Comparison of ENCODE assay signal across 8 mouse cellular contexts in the genomic region with DNA sequence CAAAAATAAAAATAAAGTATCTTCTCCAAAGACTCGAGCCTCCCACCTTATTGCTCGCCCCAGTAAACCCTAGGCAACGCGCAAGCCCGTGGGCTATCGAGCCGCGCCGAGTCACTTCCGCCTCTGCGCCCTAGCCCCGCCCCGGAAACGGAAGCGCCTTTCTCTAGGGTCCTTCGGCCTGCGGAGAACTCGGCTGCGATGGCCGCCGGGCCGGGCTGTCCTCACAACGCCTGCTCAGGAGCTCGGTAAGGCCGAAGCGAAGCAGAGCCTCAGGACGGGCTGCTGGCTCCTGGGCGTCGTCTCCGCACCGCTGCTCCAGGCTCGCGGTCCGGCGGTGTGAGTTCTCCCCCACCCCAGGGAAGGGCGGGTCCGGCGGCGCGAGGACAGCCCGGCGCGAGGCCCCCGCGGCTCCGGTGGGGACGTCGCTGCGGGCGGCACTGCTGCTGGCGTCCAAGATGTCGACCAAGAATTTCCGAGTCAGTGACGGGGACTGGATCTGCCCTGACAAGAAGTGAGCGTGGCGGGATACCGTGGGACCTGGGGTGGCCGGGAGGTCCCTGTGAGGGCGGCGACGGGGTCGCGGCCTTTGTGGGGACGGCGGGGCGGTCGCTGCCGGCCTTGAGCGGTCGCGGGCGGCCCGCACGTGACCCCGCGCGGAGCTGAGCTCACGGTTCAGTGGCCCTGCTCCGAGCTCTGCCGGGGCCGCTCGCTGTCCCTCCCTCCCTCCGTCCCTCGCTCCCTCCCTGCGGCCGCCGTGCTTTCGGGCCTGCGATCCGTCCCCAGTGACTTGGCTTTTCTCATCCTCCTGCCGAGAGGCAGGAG. TPM values are rescaled to one million over a fixed set of nuclear protein-coding genes. Genes with fewer than 3 reads are reported as not detected.
DNase-seq lines count a peak whose midpoint lies in the region; ATAC-seq and TF ChIP-seq lines count a peak whose summit lies in the region.

TSS of gene Zranb2 (plus strand) at position 197 of the 822 bp plus-strand sequence.

- peaks cover 15% of the 10 kb centered on the region for H3K4me1 ChIP-seq in forebrain, embryonic 13.5 days
- peaks cover 3% of the 10 kb centered on the region; the same call in 1 of the 2 replicates for H3K4me1 ChIP-seq in heart, postnatal 0 days (ENCODE audit: control insufficient read depth, insufficient read depth)
- H3K4me1 ChIP-seq in liver, embryonic 16.5 days (ENCODE audit: control insufficient read depth, low read depth, low read length) = peaks cover 9% of the 10 kb centered on the region
- H3K4me1 ChIP-seq in neural tube, embryonic 12.5 days = peaks cover 3% of the 10 kb centered on the region
- peaks cover 2% of the 10 kb centered on the region; the same call in 1 of the 2 replicates for H3K4me1 ChIP-seq in stomach, postnatal 0 days (replicated peaks; ENCODE audit: control insufficient read depth, insufficient read depth)

- H3K4me2 ChIP-seq in forebrain, embryonic 13.5 days = peak within 1 kb of the TSS; percentile 70
- H3K4me2 ChIP-seq in heart, postnatal 0 days (ENCODE audit: low read depth, low read length) = peak within 1 kb of the TSS; percentile 67
- H3K4me2 ChIP-seq in liver, embryonic 16.5 days (ENCODE audit: low read depth, low read length) = peak within 1 kb of the TSS; percentile 72
- peak within 1 kb of the TSS; percentile 81 for H3K4me2 ChIP-seq in neural tube, embryonic 12.5 days (replicated peaks)
- peak within 1 kb of the TSS; percentile 57 for H3K4me2 ChIP-seq in stomach, postnatal 0 days (replicated peaks; ENCODE audit: low read depth)

- peak within 1 kb of the TSS; percentile 87 for H3K9ac ChIP-seq in forebrain, embryonic 13.5 days
- peak within 1 kb of the TSS; percentile 79 for H3K9ac ChIP-seq in heart, postnatal 0 days (replicated peaks; ENCODE audit: low read depth, low read length)
- peak within 1 kb of the TSS; percentile 89 for H3K9ac ChIP-seq in liver, embryonic 16.5 days (ENCODE audit: low read depth, low read length)
- peak within 1 kb of the TSS; percentile 87 for H3K9ac ChIP-seq in neural tube, embryonic 12.5 days
- H3K9ac ChIP-seq in stomach, postnatal 0 days (ENCODE audit: low read length) = peak within 1 kb of the TSS; percentile 91

- H3K4me3 ChIP-seq in forebrain, embryonic 13.5 days = peak within 1 kb of the TSS; percentile 77
- peak within 1 kb of the TSS; percentile 80 for H3K4me3 ChIP-seq in heart, postnatal 0 days (ENCODE audit: low read depth, low read length)
- H3K4me3 ChIP-seq in liver, embryonic 16.5 days (ENCODE audit: low read depth, low read length) = peak within 1 kb of the TSS; percentile 92
- H3K4me3 ChIP-seq in neural tube, embryonic 12.5 days = peak within 1 kb of the TSS; percentile 83
- peak within 1 kb of the TSS; percentile 82 for H3K4me3 ChIP-seq in stomach, postnatal 0 days (ENCODE audit: low read depth, low read length)

- H3K9me3 ChIP-seq in forebrain, embryonic 13.5 days (replicated peaks) = no peaks in the 10 kb centered on the region
- peaks cover 4% of the 10 kb centered on the region for H3K9me3 ChIP-seq in heart, postnatal 0 days (replicated peaks; ENCODE audit: control insufficient read depth, low read length)
- H3K9me3 ChIP-seq in liver, embryonic 16.5 days (replicated peaks; ENCODE audit: control insufficient read depth, low read length) = no peaks in the 10 kb centered on the region; the same call in 1 of the 2 replicates
- no peaks in the 10 kb centered on the region for H3K9me3 ChIP-seq in neural tube, embryonic 12.5 days
- no peaks in the 10 kb centered on the region for H3K9me3 ChIP-seq in stomach, postnatal 0 days (ENCODE audit: control insufficient read depth, low read length)

- peak; percentile 82; the same call in 1 of the 2 replicates for TF ChIP-seq EP300 in heart, postnatal 0 days (IDR thresholded peaks at IDR 0.05; ENCODE audit: low read depth)
- TF ChIP-seq EP300 in stomach, postnatal 0 days (optimal IDR thresholded peaks at IDR 0.05) = peak; percentile 78

- ATAC-seq in cerebellum, adult (ENCODE audit: insufficient number of reproducible peaks, low FRiP score, low TSS enrichment) = peak; percentile 96
- ATAC-seq in forebrain, embryonic 13.5 days = peak; percentile 98
- peak; percentile 94 for ATAC-seq in heart, postnatal 0 days (ENCODE audit: insufficient read depth, low read depth)
- ATAC-seq in liver, embryonic 16.5 days (ENCODE audit: low read depth) = peak; percentile 88
- ATAC-seq in neural tube, embryonic 12.5 days (ENCODE audit: low FRiP score, low read depth) = peak; percentile 98
- ATAC-seq in stomach, postnatal 0 days (ENCODE audit: low FRiP score, low TSS enrichment) = peak; percentile 97

- TF ChIP-seq CTCF in heart, postnatal 0 days (IDR thresholded peaks at IDR 0.05; ENCODE audit: low read depth) = no peak
- TF ChIP-seq CTCF in stomach, postnatal 0 days (IDR thresholded peaks at IDR 0.05; ENCODE audit: low read depth) = no peak

- under 1% methylated on average over 85 of the region's 91 CpGs for WGBS in forebrain, embryonic 13.5 days
- under 1% methylated on average over 85 of the region's 91 CpGs for WGBS in heart, postnatal 0 days
- WGBS in liver, embryonic 16.5 days (ENCODE audit: insufficient replicate concordance) = under 1% methylated on average over 84 of the region's 91 CpGs
- WGBS in neural tube, embryonic 12.5 days = under 1% methylated on average over 87 of the region's 91 CpGs
- under 1% methylated on average over 73 of the region's 91 CpGs for WGBS in stomach, postnatal 0 days

- peak within 1 kb of the TSS; percentile 89 for H3K27ac ChIP-seq in forebrain, embryonic 13.5 days
- peak within 1 kb of the TSS; percentile 94 for H3K27ac ChIP-seq in heart, postnatal 0 days (ENCODE audit: low read depth)
- peak within 1 kb of the TSS; percentile 89 for H3K27ac ChIP-seq in liver, embryonic 16.5 days (ENCODE audit: low read length)
- H3K27ac ChIP-seq in neural tube, embryonic 12.5 days = peak within 1 kb of the TSS; percentile 82
- H3K27ac ChIP-seq in stomach, postnatal 0 days (replicated peaks) = peak within 1 kb of the TSS; percentile 95

- peaks cover 38% of the 10 kb centered on the region for H3K27me3 ChIP-seq in forebrain, embryonic 13.5 days
- peaks cover 33% of the 10 kb centered on the region for H3K27me3 ChIP-seq in heart, postnatal 0 days (ENCODE audit: control insufficient read depth, insufficient read depth, low read length)
- peaks cover 20% of the 10 kb centered on the region for H3K27me3 ChIP-seq in liver, embryonic 16.5 days (ENCODE audit: control insufficient read depth, insufficient read depth, low read depth, low read length)
- H3K27me3 ChIP-seq in neural tube, embryonic 12.5 days (replicated peaks) = peaks cover 24% of the 10 kb centered on the region
- H3K27me3 ChIP-seq in stomach, postnatal 0 days (ENCODE audit: control insufficient read depth, insufficient read depth, low read length) = peaks cover 5% of the 10 kb centered on the region; the same call in 1 of the 2 replicates

- peak; percentile 91 for DNase-seq in ES-CJ7 (ENCODE audit: low read depth, low spot score)
- peak; percentile 82 for DNase-seq in heart, postnatal 0 days (ENCODE audit: low spot score)
- DNase-seq in kidney, postnatal 4 days = peak; percentile 97 to 98
- DNase-seq in stomach, postnatal 0 days (ENCODE audit: low spot score) = peak; percentile 92

- peaks cover 13% of the 10 kb centered on the region for H3K36me3 ChIP-seq in forebrain, embryonic 13.5 days (ENCODE audit: poor library complexity, severe bottlenecking)
- H3K36me3 ChIP-seq in heart, postnatal 0 days (replicated peaks; ENCODE audit: control insufficient read depth, insufficient read depth, low read length) = peaks cover 22% of the 10 kb centered on the region; the same call in 1 of the 2 replicates
- no peaks in the 10 kb centered on the region; the same call in 1 of the 2 replicates for H3K36me3 ChIP-seq in liver, embryonic 16.5 days (ENCODE audit: control insufficient read depth, insufficient read depth)
- peaks cover 9% of the 10 kb centered on the region for H3K36me3 ChIP-seq in neural tube, embryonic 12.5 days
- H3K36me3 ChIP-seq in stomach, postnatal 0 days (ENCODE audit: control insufficient read depth, insufficient read depth, low read length) = no peaks in the 10 kb centered on the region

RNA-seq across cellular contexts. Expression of gene Zranb2, which starts in this region (rescaled TPM):
- 141 and 144 TPM in 2 replicates for polyA plus RNA-seq in forebrain, embryonic 13.5 days (2015; fragmentation: Nextera tagmentation; extraction: Ambion mirVana)
- 20.9 and 30.8 TPM in 2 replicates for total RNA-seq in heart, postnatal 0 days (2014; rRNA removed; ENCODE audit: low replicate concordance)
- polyA plus RNA-seq in heart, postnatal 0 days (2015; fragmentation: Nextera tagmentation; extraction: Ambion mirVana) = 47.5 and 50.2 TPM in 2 replicates
- polyA plus RNA-seq in liver, embryonic 16.5 days (2015; fragmentation: Nextera tagmentation; extraction: Ambion mirVana) = 36.6 and 39.7 TPM in 2 replicates
- polyA plus RNA-seq in neural tube, embryonic 12.5 days (2016; fragmentation: Nextera tagmentation; extraction: Ambion mirVana) = 120 and 129 TPM in 2 replicates
- polyA plus RNA-seq in stomach, postnatal 0 days (2015; fragmentation: Nextera tagmentation; extraction: Ambion mirVana) = 37.6 and 42.1 TPM in 2 replicates

Comparison
In these comparisons a context has a peak if more than half of its experiments do, and no peak if none do; other contexts are left out.
1. Peak in every context shown above with its lines: DNase-seq, ATAC-seq, H3K4me3 ChIP-seq and H3K27ac ChIP-seq.